Mouse (Mus musculus) CH12.LX (cell line): ENCODE data around the gene Padi3. TPM values are rescaled to one million over a fixed set of nuclear protein-coding genes. Genes with fewer than 3 reads are reported as not detected.

ENCODE experiments used
- DNase-seq: peaks from one replicate; pipeline ENCODE4 v3.0.0-alpha.2; 2013; ENCODE audit errors: extremely low read depth
- H3K27ac ChIP-seq: 2 replicates; pipeline ENCODE4 v1.5.1; 2012; ENCODE audit warnings: low read depth, mild to moderate bottlenecking, control low read depth, moderate library complexity; ENCODE audit not compliant: insufficient read depth
- H3K27me3 ChIP-seq: replicated peaks from 2 replicates; pipeline ENCODE3; 2012; ENCODE audit warnings: inconsistent platforms
- H3K36me3 ChIP-seq, 2 experiments: replicated peaks in 1 of 2; 2 replicates each; pipeline versions ENCODE3 to v1.6.1; 2012; ENCODE audit warnings: inconsistent platforms in 1 of 2, low read length in 1 of 2, mild to moderate bottlenecking in 1 of 2, mixed read lengths in 1 of 2, moderate library complexity in 1 of 2; ENCODE audit not compliant: control insufficient read depth in 1 of 2, insufficient read depth in 1 of 2
- H3K4me1 ChIP-seq, 2 experiments: 2 replicates each; pipeline ENCODE4 v1.6.1; 2012; ENCODE audit warnings: inconsistent platforms in 1 of 2, moderate library complexity in 1 of 2; ENCODE audit not compliant: insufficient read depth in 2 of 2, control insufficient read depth in 1 of 2
- H3K4me2 ChIP-seq: 2 replicates; pipeline ENCODE4 v1.6.1; 2012; ENCODE audit warnings: low read depth, mild to moderate bottlenecking, control low read depth; ENCODE audit not compliant: poor library complexity, insufficient read depth, severe bottlenecking
- H3K4me3 ChIP-seq, 3 experiments: fragments of 150-350 bp in 1 of 3; sonication (generic) in 1 of 3; replicated peaks in 1 of 3; 2 replicates each; pipeline versions ENCODE3 to v1.5.1; 2011 to 2012; ENCODE audit warnings: low read depth in 2 of 3, low read length in 2 of 3, mild to moderate bottlenecking in 2 of 3, moderate library complexity in 2 of 3, control low read depth in 1 of 3, improper control_type of control experiment in 1 of 3, inconsistent platforms in 1 of 3, mixed read lengths in 1 of 3; ENCODE audit not compliant: poor library complexity in 1 of 3
- H3K79me2 ChIP-seq: replicated peaks from 2 replicates; pipeline ENCODE4 v1.6.1; 2012; ENCODE audit warnings: mild to moderate bottlenecking, moderate library complexity; ENCODE audit not compliant: control insufficient read depth, poor library complexity, insufficient read depth, severe bottlenecking; ENCODE audit errors: extremely low read depth
- H3K9ac ChIP-seq: 2 replicates; pipeline ENCODE4 v1.6.1; 2012; ENCODE audit warnings: low read depth, mild to moderate bottlenecking, control low read depth, moderate library complexity; ENCODE audit not compliant: insufficient read depth
- H3K9me3 ChIP-seq: replicated peaks from 2 replicates; pipeline ENCODE3; 2012; ENCODE audit warnings: low read length, inconsistent platforms, mixed read lengths
- BHLHE40 ChIP-seq: IDR thresholded peaks from 2 replicates; pipeline ENCODE4 v1.6.1; 2011; ENCODE audit warnings: mild to moderate bottlenecking, low read depth, low read length, improper control_type of control experiment
- CHD1 ChIP-seq: IDR thresholded peaks from 2 replicates; pipeline ENCODE4 v1.6.1; 2012; ENCODE audit warnings: low read depth, low read length, improper control_type of control experiment, inconsistent platforms
- EP300 ChIP-seq: IDR thresholded peaks from 2 replicates; pipeline ENCODE4 v1.6.1; 2011; ENCODE audit warnings: low read length, improper control_type of control experiment
- ETS1 ChIP-seq: conservative IDR thresholded peaks from 2 replicates; pipeline ENCODE4 v1.6.1; 2012; ENCODE audit warnings: low read depth, mild to moderate bottlenecking, inconsistent platforms, low read length, improper control_type of control experiment, moderate library complexity
- GABPA ChIP-seq: IDR thresholded peaks from 2 replicates; pipeline ENCODE4 v1.6.1; 2012; ENCODE audit warnings: low read depth, low read length, improper control_type of control experiment, inconsistent platforms; ENCODE audit not compliant: insufficient replicate concordance
- HCFC1 ChIP-seq: IDR thresholded peaks from 2 replicates; pipeline ENCODE4 v1.6.1; 2012; ENCODE audit warnings: low read depth, mild to moderate bottlenecking, inconsistent platforms, low read length, improper control_type of control experiment
- IRF4 ChIP-seq: IDR thresholded peaks from 2 replicates; pipeline ENCODE4 v1.6.1; 2014; ENCODE audit warnings: low read depth, mild to moderate bottlenecking, inconsistent platforms, low read length, improper control_type of control experiment
- JUN ChIP-seq: IDR thresholded peaks from 2 replicates; pipeline ENCODE4 v1.6.1; 2011; ENCODE audit warnings: low read depth, mild to moderate bottlenecking, low read length, improper control_type of control experiment, moderate library complexity; ENCODE audit not compliant: insufficient read depth
- JUND ChIP-seq: conservative IDR thresholded peaks from 2 replicates; pipeline ENCODE4 v1.6.1; 2011; ENCODE audit warnings: low read depth, low read length, improper control_type of control experiment
- MAFK ChIP-seq: IDR thresholded peaks from 2 replicates; pipeline ENCODE4 v1.6.1; 2011; ENCODE audit warnings: low read length, improper control_type of control experiment; ENCODE audit not compliant: insufficient replicate concordance
- MAZ ChIP-seq: IDR thresholded peaks from 2 replicates; pipeline ENCODE4 v1.6.1; 2012; ENCODE audit warnings: low read depth, mild to moderate bottlenecking, inconsistent platforms, low read length, improper control_type of control experiment, moderate library complexity
- MYC ChIP-seq: IDR thresholded peaks from 2 replicates; pipeline ENCODE4 v1.6.1; 2011; ENCODE audit warnings: low read depth, mild to moderate bottlenecking, improper control_type of control experiment, low read length
- NELFE ChIP-seq: IDR thresholded peaks from 2 replicates; pipeline ENCODE4 v1.6.1; 2011; ENCODE audit warnings: low read depth, low read length, improper control_type of control experiment
- NRF1 ChIP-seq: IDR thresholded peaks from 2 replicates; pipeline ENCODE4 v1.6.1; 2014; ENCODE audit warnings: low read depth, mild to moderate bottlenecking, inconsistent platforms, low read length, improper control_type of control experiment, moderate library complexity
- RAD21 ChIP-seq: IDR thresholded peaks from 2 replicates; pipeline ENCODE4 v1.6.1; 2011; ENCODE audit warnings: low read depth, mild to moderate bottlenecking, low read length, improper control_type of control experiment, moderate library complexity
- RCOR1 ChIP-seq: conservative IDR thresholded peaks from 2 replicates; pipeline ENCODE4 v1.6.1; 2012; ENCODE audit warnings: low read depth, mild to moderate bottlenecking, inconsistent platforms, low read length, improper control_type of control experiment
- ZMIZ1 ChIP-seq: IDR thresholded peaks from 2 replicates; pipeline ENCODE4 v1.6.1; 2012; ENCODE audit warnings: low read depth, mild to moderate bottlenecking, inconsistent platforms, low read length, improper control_type of control experiment
- dilution Hi-C: fragments of 300-500 bp; cut with MboI; formaldehyde crosslinking; loops from 2 replicates; pipeline ENCODE4 v1.14.3; 2020; ENCODE audit warnings: low sequenced_read_pairs; ENCODE audit not compliant: extremely low pct_unique_long_range_greater_than_20kb, extremely low pct_ligation_motif_present
- in situ Hi-C: fragments of 300-500 bp; cut with MboI; formaldehyde crosslinking; loops from 3 replicates; pipeline ENCODE4 v1.14.3; 2019; ENCODE audit warnings: low sequenced_read_pairs, low pct_ligation_motif_present, low pct_unique_long_range_greater_than_20kb, mixed read lengths
- polyA plus RNA-seq: library from polyadenylated mRNA; unstranded; fragments of >175 nt; gene quantifications from 2 replicates; pipeline ENCODE4 v1.2.1, GENCODE M21; 2012; ENCODE audit warnings: low read depth; ENCODE audit not compliant: insufficient read length
- total RNA-seq, 2 experiments: library from RNA; depleted of rRNA; stranded (reverse); fragments of 300-350 nt in 1 of 2; fragments of >200 nt in 1 of 2; gene quantifications; 2 replicates each; pipeline ENCODE4 v1.2.3; 2012 to 2014

Gene Padi3
- total and polyA plus RNA-seq, 3 experiments, result 0.10 to 0.17 (median 0.11) TPM

- H3K4me3 ChIP-seq, result no peak overlapping the region
- H3K4me2 ChIP-seq, result no peak overlapping the region
- H3K27ac ChIP-seq, result no peak overlapping the region
- no peaks in the 10 kb centered on the region for H3K4me1 ChIP-seq
- peaks cover 34% of the 10 kb centered on the region for H3K27me3 ChIP-seq
- no peak overlapping the region for H3K9ac ChIP-seq
- peaks cover 25% of the 10 kb centered on the region for H3K9me3 ChIP-seq
- TF ChIP-seq JUND, result no peak
- no peak for TF ChIP-seq NELFE
- TF ChIP-seq NRF1, result no peak
- TF ChIP-seq RAD21, result no peak
- no peak for TF ChIP-seq ETS1
- TF ChIP-seq MAZ, result no peak
- no peak for TF ChIP-seq BHLHE40
- no peak for TF ChIP-seq HCFC1
- TF ChIP-seq GABPA, result no peak
- no peak for TF ChIP-seq JUN
- TF ChIP-seq IRF4, result no peak
- TF ChIP-seq RCOR1, result no peak
- TF ChIP-seq CHD1, result no peak
- TF ChIP-seq MYC, result no peak
- TF ChIP-seq EP300, result no peak
- no peak for TF ChIP-seq ZMIZ1
- TF ChIP-seq MAFK, result no peak
- no peaks in the 10 kb centered on the region for H3K79me2 ChIP-seq
- in situ Hi-C loops (no loop called here), dilution Hi-C loops (no loop called here)
- no peaks in the 10 kb centered on the region for H3K36me3 ChIP-seq
- no peak for DNase-seq
These were observed 27.6 kb downstream of the Padi3 start for GRCm38 (mm10) chr4:140782821-140783220.

- H3K79me2 ChIP-seq, result no peaks in the 10 kb centered on the region
- in situ Hi-C loops, result no loop called here
- no peak overlapping the region for H3K27ac ChIP-seq
- H3K4me2 ChIP-seq, result no peak overlapping the region
- H3K4me3 ChIP-seq, result no peak overlapping the region
- no peaks in the 10 kb centered on the region for H3K36me3 ChIP-seq
- H3K9me3 ChIP-seq, result peaks cover 12% of the 10 kb centered on the region
- DNase-seq, result no peak
- no peaks in the 10 kb centered on the region for H3K4me1 ChIP-seq
- dilution Hi-C loops, result no loop called here
- peaks cover 52% of the 10 kb centered on the region for H3K27me3 ChIP-seq
- H3K9ac ChIP-seq, result no peak overlapping the region
- TF ChIP-seq GABPA (no peak), MYC (no peak)
These were observed 29.9 kb downstream of the Padi3 start for GRCm38 (mm10) chr4:140780507-140780906.
